Mouse (Mus musculus): ENCODE data around the gene Mup12. TPM values are rescaled to one million over a fixed set of nuclear protein-coding genes. Genes with fewer than 3 reads are reported as not detected.

Gene Mup12
- polyA plus RNA-seq (2012): not detected in 2 replicates

DNA sequence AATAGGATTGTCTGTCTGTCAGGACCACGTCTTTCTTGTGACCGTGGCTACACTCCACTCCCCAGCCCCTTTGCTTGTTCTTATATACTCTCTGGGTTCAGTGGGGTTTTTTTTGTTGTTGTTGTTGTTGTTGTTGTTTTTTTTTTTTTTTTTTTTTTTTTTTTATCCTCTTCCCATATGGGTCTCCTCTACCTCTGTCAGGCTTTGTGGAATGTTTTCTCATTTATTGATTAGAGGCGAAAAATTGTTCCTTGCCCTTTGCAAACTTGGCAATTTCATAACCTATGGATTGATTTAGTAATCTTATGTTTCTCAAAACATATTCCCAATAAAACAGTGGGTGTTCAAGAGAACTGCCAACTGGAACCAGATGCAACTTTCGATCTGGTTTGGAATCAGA lies at the start of gene Mup12:
Gene Mup12 (minus strand): TSS at position 101 of the 400 bp plus-strand sequence.

Other genes starting within 250 kb of the Mup12 start
- not detected in 2 replicates for gene Mup1, start 239.4 kb downstream of the Mup12 start, polyA plus RNA-seq (2012)
- gene Mup10, start 159.1 kb downstream of the Mup12 start, polyA plus RNA-seq (2012): not detected in 2 replicates
- gene Mup11, start 78.9 kb downstream of the Mup12 start, polyA plus RNA-seq (2012): not detected in 2 replicates
- gene Mup22, start 80.1 kb upstream of the Mup12 start, polyA plus RNA-seq (2012): not detected in 2 replicates